Mouse (Mus musculus): ENCODE data around the gene Syt7.

- no peak for TF ChIP-seq POLR2A (IDR thresholded peaks at IDR 0.05; ENCODE audit: borderline replicate concordance, insufficient read depth, low read length)
- TF ChIP-seq CTCF (IDR thresholded peaks at IDR 0.05; ENCODE audit: borderline replicate concordance, insufficient read depth, low read depth, low read length) = no peak
These were observed 28.0 kb downstream of the Syt7 start for GRCm38 (mm10) chr19:10416889-10417288.
